Comparison of ENCODE assay signal across 11 mouse cellular contexts in the genomic region with DNA sequence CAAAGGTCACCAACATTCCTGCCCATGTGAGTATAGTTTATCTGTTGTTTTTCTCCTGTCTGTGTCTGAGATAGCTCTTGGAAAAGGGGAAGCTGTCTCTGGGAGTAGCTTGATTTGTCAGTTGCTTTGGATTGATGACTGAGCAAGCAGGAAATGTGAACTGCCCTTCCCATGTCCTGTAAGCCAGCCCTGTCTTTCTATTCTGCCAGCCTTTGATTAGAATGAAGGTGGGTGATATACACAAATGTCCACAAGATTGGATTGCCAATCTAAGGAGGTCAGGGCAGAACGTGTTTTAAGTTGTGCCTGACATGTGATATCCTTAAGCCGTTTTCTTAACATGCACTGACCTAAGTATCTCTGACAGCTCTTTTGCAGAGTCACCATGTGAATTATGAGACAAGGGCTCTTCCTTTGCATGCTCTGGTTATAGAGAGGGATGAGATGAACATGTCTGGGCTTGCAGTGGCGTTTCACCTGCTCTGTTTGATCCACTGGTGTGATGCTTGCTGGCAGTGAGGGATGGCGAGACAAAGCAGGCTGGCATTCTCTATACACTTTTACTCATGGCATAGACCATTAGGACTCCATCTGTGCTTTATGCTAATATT.
DNase-seq lines count a peak whose midpoint lies in the region; ATAC-seq and TF ChIP-seq lines count a peak whose summit lies in the region.
"Had no signal": no experiment of that assay in that cellular context is flagged by ENCODE, and none has a peak within 500 bp of the region (broad histone marks: within the 10 kb centered on the region; RNA-seq: fewer than 3 reads in every experiment).

No protein-coding gene starts in this region.

- no peak overlapping the region for H3K4me2 ChIP-seq in forebrain, embryonic 14.5 days (ENCODE audit: low read length)
- H3K4me2 ChIP-seq in forebrain, postnatal 0 days (ENCODE audit: low read depth): no peak overlapping the region
- H3K4me2 ChIP-seq in lung, postnatal 0 days (replicated peaks; ENCODE audit: low read depth, low read length): no peak overlapping the region
- no peak overlapping the region for H3K4me2 ChIP-seq in forebrain, embryonic 16.5 days (ENCODE audit: low read length)
- H3K4me2 ChIP-seq: embryonic facial prominence, embryonic 12.5 days; heart, embryonic 15.5 days had no signal

- H3K4me3 ChIP-seq in forebrain, embryonic 14.5 days (ENCODE audit: low read depth, low read length): no peak overlapping the region
- H3K4me3 ChIP-seq in forebrain, postnatal 0 days (ENCODE audit: low read depth, low read length): no peak overlapping the region
- no peak overlapping the region for H3K4me3 ChIP-seq in lung, postnatal 0 days (ENCODE audit: low read depth, low read length)
- H3K4me3 ChIP-seq in forebrain, embryonic 16.5 days (replicated peaks; ENCODE audit: low read length): no peak overlapping the region
- H3K4me3 ChIP-seq in lung, adult 2 months (replicated peaks; ENCODE audit: extremely low read depth, low read depth, low read length): no peak overlapping the region
- H3K4me3 ChIP-seq: embryonic facial prominence, embryonic 12.5 days; heart, embryonic 15.5 days had no signal

- no peak; the same call in 1 of the 2 replicates for TF ChIP-seq EP300 in lung, postnatal 0 days (IDR thresholded peaks at IDR 0.05)

- peak overlapping the region; percentile 74 for H3K27ac ChIP-seq in forebrain, embryonic 14.5 days (ENCODE audit: low read depth, low read length)
- no peak overlapping the region for H3K27ac ChIP-seq in forebrain, postnatal 0 days (ENCODE audit: low read depth, low read length)
- peak overlapping the region; percentile 14; the same call in 1 of the 2 replicates for H3K27ac ChIP-seq in lung, postnatal 0 days (ENCODE audit: low read length)
- peak overlapping the region; percentile 34 for H3K27ac ChIP-seq in forebrain, embryonic 16.5 days (ENCODE audit: low read length)
- H3K27ac ChIP-seq: embryonic facial prominence, embryonic 12.5 days; heart, embryonic 15.5 days had no signal

- no peaks in the 10 kb centered on the region for H3K9me3 ChIP-seq in forebrain, embryonic 14.5 days (replicated peaks; ENCODE audit: control insufficient read depth, low read length)
- no peaks in the 10 kb centered on the region for H3K9me3 ChIP-seq in forebrain, postnatal 0 days (ENCODE audit: low read length)
- no peaks in the 10 kb centered on the region for H3K9me3 ChIP-seq in lung, postnatal 0 days (ENCODE audit: low read length)
- H3K9me3 ChIP-seq in forebrain, embryonic 16.5 days (ENCODE audit: control insufficient read depth, low read length): no peaks in the 10 kb centered on the region
- H3K9me3 ChIP-seq: embryonic facial prominence, embryonic 12.5 days; heart, embryonic 15.5 days had no signal

- H3K27me3 ChIP-seq in forebrain, embryonic 14.5 days (replicated peaks; ENCODE audit: control insufficient read depth, insufficient read depth, low read length): no peaks in the 10 kb centered on the region
- no peaks in the 10 kb centered on the region for H3K27me3 ChIP-seq in forebrain, postnatal 0 days (ENCODE audit: insufficient read depth, low read length)
- H3K27me3 ChIP-seq in lung, postnatal 0 days (replicated peaks; ENCODE audit: insufficient read depth, low read length): no peaks in the 10 kb centered on the region
- H3K27me3 ChIP-seq in forebrain, embryonic 16.5 days (replicated peaks; ENCODE audit: control insufficient read depth, insufficient read depth, low read length): no peaks in the 10 kb centered on the region
- H3K27me3 ChIP-seq: embryonic facial prominence, embryonic 12.5 days; heart, embryonic 15.5 days had no signal

- H3K36me3 ChIP-seq in forebrain, embryonic 14.5 days (ENCODE audit: control insufficient read depth, insufficient read depth, low read length): no peaks in the 10 kb centered on the region
- no peaks in the 10 kb centered on the region for H3K36me3 ChIP-seq in forebrain, postnatal 0 days (ENCODE audit: insufficient read depth)
- no peaks in the 10 kb centered on the region for H3K36me3 ChIP-seq in lung, postnatal 0 days (ENCODE audit: insufficient read depth, low read length)
- H3K36me3 ChIP-seq in forebrain, embryonic 16.5 days (ENCODE audit: control insufficient read depth, insufficient read depth): no peaks in the 10 kb centered on the region
- H3K36me3 ChIP-seq: embryonic facial prominence, embryonic 12.5 days; heart, embryonic 15.5 days had no signal

- peaks cover 9% of the 10 kb centered on the region for H3K4me1 ChIP-seq in forebrain, embryonic 14.5 days (ENCODE audit: control insufficient read depth, insufficient read depth, low read length)
- peaks cover 9% of the 10 kb centered on the region; the same call in 1 of the 2 replicates for H3K4me1 ChIP-seq in forebrain, postnatal 0 days (ENCODE audit: insufficient read depth)
- H3K4me1 ChIP-seq in lung, postnatal 0 days (ENCODE audit: insufficient read depth, low read depth, low read length): peaks cover 6% of the 10 kb centered on the region; the same call in 1 of the 2 replicates
- H3K4me1 ChIP-seq in forebrain, embryonic 16.5 days (replicated peaks; ENCODE audit: control insufficient read depth, insufficient read depth, low read length): peaks cover 8% of the 10 kb centered on the region
- H3K4me1 ChIP-seq in lung, adult 2 months (ENCODE audit: control insufficient read depth, insufficient read depth, low read length): peaks cover 21% of the 10 kb centered on the region

- no peak overlapping the region for H3K9ac ChIP-seq in forebrain, embryonic 14.5 days (ENCODE audit: low read length)
- no peak overlapping the region for H3K9ac ChIP-seq in forebrain, postnatal 0 days
- H3K9ac ChIP-seq in lung, postnatal 0 days (replicated peaks; ENCODE audit: low read depth): no peak overlapping the region
- no peak overlapping the region for H3K9ac ChIP-seq in forebrain, embryonic 16.5 days (replicated peaks; ENCODE audit: low read depth, low read length)
- H3K9ac ChIP-seq: embryonic facial prominence, embryonic 12.5 days; heart, embryonic 15.5 days had no signal

- DNase-seq in forebrain, embryonic 14.5 days (ENCODE audit: low spot score): peak; percentile 60
- DNase-seq in forebrain, postnatal 0 days: no peak
- no peak for DNase-seq in lung, postnatal 0 days (ENCODE audit: low spot score)
- no peak for DNase-seq in lung, postnatal 36 days
- DNase-seq in frontal cortex, postnatal 25 days (ENCODE audit: low spot score in 2 of 2): no peak
- no peak for DNase-seq in lung, adult 2 months
- DNase-seq: adrenal gland, postnatal 25 days had no signal

- WGBS in forebrain, embryonic 14.5 days: 55% methylated on average over 4 of the region's 4 CpGs
- WGBS in forebrain, postnatal 0 days: 42% methylated on average over 4 of the region's 4 CpGs
- WGBS in lung, postnatal 0 days: 36% methylated on average over 4 of the region's 4 CpGs
- WGBS in forebrain, embryonic 16.5 days: 40% methylated on average over 4 of the region's 4 CpGs
- WGBS in lung, adult 2 months: 33% methylated on average over 4 of the region's 4 CpGs

- no peak for TF ChIP-seq POLR2A in lung, adult 2 months (IDR thresholded peaks at IDR 0.05; ENCODE audit: borderline replicate concordance, extremely low read depth, low read depth, low read length)

- TF ChIP-seq CTCF in forebrain, postnatal 0 days (IDR thresholded peaks at IDR 0.05; ENCODE audit: low read depth): no peak
- TF ChIP-seq CTCF in lung, postnatal 0 days (IDR thresholded peaks at IDR 0.05): no peak
- TF ChIP-seq CTCF in lung, adult 2 months (IDR thresholded peaks at IDR 0.05; ENCODE audit: insufficient read depth, low read length): no peak

- peak; percentile 73 for ATAC-seq in forebrain, embryonic 14.5 days
- ATAC-seq in forebrain, postnatal 0 days: no peak
- ATAC-seq in lung, postnatal 0 days: no peak
- peak; percentile 62 for ATAC-seq in forebrain, embryonic 16.5 days
- peak; percentile 73 for ATAC-seq in megakaryocyte-erythroid progenitor cell, adult 5-6 weeks (replicated peaks; ENCODE audit: low FRiP score, low TSS enrichment, poor library complexity, severe bottlenecking)

Comparison
In these comparisons a context has a peak if more than half of its experiments do, and no peak if none do; other contexts are left out.
1. ATAC-seq: peak in forebrain, embryonic 14.5 days (single experiment), forebrain, embryonic 16.5 days (single experiment) and megakaryocyte-erythroid progenitor cell, adult 5-6 weeks (single experiment); none in forebrain, postnatal 0 days (single experiment) and lung, postnatal 0 days (single experiment).